Mouse (Mus musculus): ENCODE results near the gene Bach2.

The Bach2 gene

GRCm38 (mm10) chr4:32569995-32570938 lies 331.7 kb downstream of the Bach2 start:
- peak; percentile 51 to 64 for DNase-seq

GRCm38 (mm10) chr4:32570939-32571317 lies 332.3 kb downstream of the Bach2 start:
- DNase-seq: no peak

GRCm38 (mm10) chr4:32571441-32571840 lies 332.8 kb downstream of the Bach2 start:
- DNase-seq: no peak

GRCm38 (mm10) chr4:32572118-32572517 lies 333.5 kb downstream of the Bach2 start:
- peak; percentile 70 to 73 for DNase-seq

GRCm38 (mm10) chr4:32573586-32573985 lies 335.0 kb downstream of the Bach2 start:
- DNase-seq: no peak

GRCm38 (mm10) chr4:32574604-32575003 lies 336.0 kb downstream of the Bach2 start:
- DNase-seq: no peak

GRCm38 (mm10) chr4:32575165-32575564 lies 336.6 kb downstream of the Bach2 start:
- DNase-seq: no peak

- DNase-seq: peak in 1 of 2 experiments; percentile 17
These were observed 341.2 kb downstream of the Bach2 start for GRCm38 (mm10) chr4:32579850-32580249.

- DNase-seq: no peak
These were observed 345.6 kb downstream of the Bach2 start for GRCm38 (mm10) chr4:32584181-32584580.

GRCm38 (mm10) chr4:32586596-32586995 lies 348.0 kb downstream of the Bach2 start:
- DNase-seq: peak; percentile 82 to 84

- DNase-seq: no peak
These were observed 348.9 kb downstream of the Bach2 start for GRCm38 (mm10) chr4:32587543-32587942.

GRCm38 (mm10) chr4:32588237-32588636 lies 349.6 kb downstream of the Bach2 start:
- no peak for DNase-seq

GRCm38 (mm10) chr4:32601135-32601534 lies 362.5 kb downstream of the Bach2 start:
- peak in 1 of 2 experiments; percentile 28 for DNase-seq

- no peak for DNase-seq
These were observed 364.1 kb downstream of the Bach2 start, which contains the start of gene Gja10 for GRCm38 (mm10) chr4:32602660-32603059. Gene Gja10, minus strand, starts transcription at chr4:32602760.

- peak; percentile 99 for DNase-seq
These were observed 376.7 kb downstream of the Bach2 start, which contains the start of gene Casp8ap2 for GRCm38 (mm10) chr4:32615034-32615881. Gene Casp8ap2, plus strand, starts transcription at chr4:32615451.

GRCm38 (mm10) chr4:32621637-32622036 lies 383.0 kb downstream of the Bach2 start:
- DNase-seq: no peak
